Mouse (Mus musculus) hindlimb bud, embryonic 11.5 days (tissue): ENCODE results near the gene C2cd3.
"Not testable (repeated sequence)": the region's sequence is repeated elsewhere in the genome, so short reads cannot be mapped to it uniquely, and the experiment has no call there.

Source experiments
- DNase-seq: peaks from one replicate; pipeline ENCODE4 v3.0.0-alpha.2; 2012; ENCODE audit warnings: low read depth, low spot score; ENCODE audit errors: extremely low spot score

Gene C2cd3

DNA sequence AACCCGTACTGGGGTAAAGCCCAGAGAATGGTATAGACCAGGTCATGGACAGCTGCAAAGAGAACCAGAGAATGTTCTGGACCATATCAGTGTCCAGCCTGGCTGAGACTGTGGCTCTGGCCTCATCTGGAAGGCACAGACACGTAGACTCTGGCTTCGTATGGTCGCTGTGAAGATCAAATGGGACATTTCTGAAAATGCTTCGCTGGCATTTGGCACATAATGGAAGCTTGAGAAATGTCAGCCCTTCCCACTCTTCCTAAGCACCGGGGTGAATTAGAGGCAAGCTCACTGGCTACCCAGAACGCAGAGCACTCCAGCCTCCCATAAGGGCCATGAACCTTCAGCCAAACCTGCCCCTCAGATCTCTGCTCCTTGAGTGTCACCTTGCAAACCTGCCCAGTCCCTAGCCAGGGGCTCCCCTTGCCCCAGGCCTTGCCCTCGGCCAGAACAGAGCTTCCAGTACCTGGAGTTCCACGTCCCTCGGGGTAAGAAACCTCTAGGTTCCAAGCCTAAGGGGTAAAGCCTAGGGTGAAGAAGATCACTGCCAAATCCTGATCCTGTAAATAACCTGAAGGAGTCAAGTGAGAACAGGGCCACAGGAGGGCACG, 98.9 kb downstream of the C2cd3 start:
- no peak for DNase-seq

DNA sequence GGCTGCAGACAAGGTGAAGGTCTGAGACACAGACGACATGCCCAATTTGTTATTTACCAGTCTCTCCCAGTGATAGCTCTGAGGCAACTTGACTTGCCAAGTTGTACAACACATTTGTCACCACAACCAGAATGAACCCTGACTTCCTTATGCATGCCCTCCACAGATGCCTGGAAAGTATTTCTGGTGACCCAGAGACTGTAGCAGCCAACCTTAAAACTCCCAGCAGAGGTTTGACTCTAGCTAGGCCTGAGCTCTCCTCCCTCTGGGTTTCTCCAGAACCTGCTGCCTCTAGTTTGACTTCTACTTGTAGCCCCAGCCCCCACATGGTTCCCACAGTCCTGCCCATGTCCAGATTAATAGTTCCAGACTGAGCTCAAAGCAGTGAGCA, 99.4 kb downstream of the C2cd3 start:
- DNase-seq: no peak

DNA sequence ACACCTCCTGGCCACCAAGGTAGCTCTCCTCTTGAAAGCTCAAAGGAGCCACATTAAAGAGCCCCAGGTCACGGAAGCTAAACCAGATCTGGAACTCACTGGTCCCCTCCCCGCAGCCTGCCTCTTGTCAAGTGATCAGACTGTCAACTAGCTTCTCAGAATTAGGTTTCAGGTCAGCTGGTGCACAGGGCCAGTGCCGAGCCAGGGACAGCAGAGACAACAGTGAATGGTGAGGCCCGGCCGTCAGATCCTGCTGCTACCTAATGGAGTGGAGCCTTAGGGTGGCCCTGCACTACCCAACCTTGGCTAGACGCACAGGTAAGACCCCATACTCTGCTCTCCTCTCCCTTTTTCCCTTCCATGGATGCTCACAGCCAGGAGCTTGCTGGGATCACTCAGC, 100.7 kb downstream of the C2cd3 start, which contains the start of gene Ucp3:
Gene Ucp3 (plus strand): TSS at position 214 of the 400 bp plus-strand sequence.
- no peak for DNase-seq

DNA sequence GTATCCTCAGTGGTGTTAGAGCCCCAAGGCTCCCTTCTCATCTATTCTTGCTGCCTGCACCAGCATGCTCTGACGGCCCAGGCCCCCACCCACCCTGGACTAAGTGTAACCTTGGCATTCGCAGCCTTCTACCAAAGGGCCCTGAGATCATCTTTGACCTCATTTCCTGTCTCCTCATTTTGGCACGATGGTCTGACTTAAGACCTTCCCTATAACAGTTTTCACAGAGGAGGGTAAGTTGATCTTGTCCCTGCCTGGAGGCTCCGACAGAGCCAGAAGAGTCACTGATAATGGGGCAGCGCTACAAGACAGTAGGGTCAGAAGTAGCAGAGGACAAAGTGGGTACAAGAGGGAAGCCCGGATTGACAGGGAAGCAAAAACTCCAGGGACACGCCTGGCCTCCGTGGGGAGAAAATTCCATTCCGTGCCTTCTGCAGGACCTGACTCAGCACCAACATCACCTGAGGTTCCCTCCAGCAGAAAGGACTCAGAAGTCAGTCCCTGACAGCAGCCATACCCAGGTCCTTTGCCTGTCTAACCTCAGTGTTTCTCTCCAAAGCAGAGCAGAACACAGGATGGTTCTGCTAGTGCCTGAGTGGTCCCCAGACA, 101.9 kb downstream of the C2cd3 start:
- no peak for DNase-seq

DNA sequence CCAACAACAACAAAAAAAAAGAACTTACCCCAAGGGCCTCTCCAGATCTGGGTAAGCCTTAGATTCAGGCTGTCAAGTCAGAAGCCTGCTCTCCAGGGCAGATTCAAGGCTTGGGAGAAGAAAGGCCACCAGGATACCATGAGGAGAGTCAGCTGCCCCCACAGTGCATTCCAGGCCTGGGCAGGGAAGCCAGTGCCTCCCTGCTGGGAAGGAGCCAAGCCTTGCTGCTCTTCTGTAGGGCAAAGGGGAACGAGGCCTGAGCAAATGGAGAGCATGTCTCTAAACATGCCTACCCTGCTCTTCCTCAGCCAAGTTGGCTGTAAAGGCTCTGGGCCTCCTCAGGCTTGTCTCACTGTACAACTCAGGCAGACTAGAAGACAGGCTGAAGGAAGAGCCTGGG, 102.6 kb downstream of the C2cd3 start:
- no peak for DNase-seq

DNA sequence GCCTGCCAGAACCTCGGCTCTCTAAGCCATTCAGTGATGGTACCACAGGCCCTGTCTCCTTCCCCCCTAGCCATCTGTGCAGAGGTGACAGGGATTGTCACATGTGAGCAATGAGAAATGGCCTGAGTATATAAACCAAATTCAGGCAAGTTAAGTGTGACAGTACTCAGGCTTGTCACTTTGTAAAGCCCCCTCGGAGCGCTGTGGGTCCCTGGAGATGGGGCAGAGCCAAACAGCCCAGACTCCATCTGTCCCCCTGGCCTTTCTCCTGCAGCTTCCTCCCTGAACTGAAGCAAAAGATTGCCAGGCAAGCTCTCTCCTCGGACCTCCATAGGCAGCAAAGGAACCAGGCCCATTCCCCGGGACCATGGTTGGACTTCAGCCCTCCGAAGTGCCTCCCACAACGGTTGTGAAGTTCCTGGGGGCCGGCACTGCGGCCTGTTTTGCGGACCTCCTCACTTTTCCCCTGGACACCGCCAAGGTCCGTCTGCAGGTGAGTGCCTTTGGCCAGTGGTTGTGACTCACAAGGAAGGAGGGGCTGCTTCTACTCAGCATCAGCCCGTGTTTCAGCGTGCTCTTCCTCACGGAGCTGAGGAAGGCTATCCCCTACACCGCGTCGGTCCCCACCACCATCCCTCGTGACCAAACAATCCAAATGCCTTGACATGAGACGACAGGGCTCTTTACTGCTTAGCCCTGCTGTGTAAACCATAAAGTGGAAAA, 107.2 kb downstream of the C2cd3 start:
- DNase-seq: no peak

DNA sequence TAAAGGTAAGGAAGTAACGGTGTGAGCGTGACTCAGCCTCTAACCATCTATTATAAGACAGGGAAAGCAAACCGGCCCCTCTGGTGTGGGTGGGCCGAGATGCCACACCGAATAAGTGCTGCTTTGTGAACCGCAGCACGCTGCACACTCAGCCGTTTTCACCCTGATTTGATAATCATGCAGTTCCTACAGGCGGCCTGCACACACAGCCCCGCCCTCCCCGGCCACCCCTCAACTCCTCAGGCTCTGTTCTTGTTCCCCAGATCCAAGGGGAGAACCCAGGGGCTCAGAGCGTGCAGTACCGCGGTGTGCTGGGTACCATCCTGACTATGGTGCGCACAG, 107.8 kb downstream of the C2cd3 start:
- no peak for DNase-seq

DNA sequence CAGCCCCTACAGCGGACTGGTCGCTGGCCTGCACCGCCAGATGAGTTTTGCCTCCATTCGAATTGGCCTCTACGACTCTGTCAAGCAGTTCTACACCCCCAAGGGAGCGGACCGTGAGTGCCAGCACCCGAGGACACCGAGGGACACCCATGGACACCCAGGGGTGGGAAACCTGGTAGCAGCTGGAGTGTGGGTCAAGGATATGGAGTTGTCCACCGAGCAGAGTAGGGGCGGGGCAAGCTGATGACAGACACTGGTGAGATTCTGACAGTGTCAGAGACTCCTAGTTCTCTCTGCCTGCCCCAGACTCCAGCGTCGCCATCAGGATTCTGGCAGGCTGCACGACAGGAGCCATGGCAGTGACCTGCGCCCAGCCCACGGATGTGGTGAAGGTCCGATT, 108.1 kb downstream of the C2cd3 start:
- DNase-seq: no peak

DNA sequence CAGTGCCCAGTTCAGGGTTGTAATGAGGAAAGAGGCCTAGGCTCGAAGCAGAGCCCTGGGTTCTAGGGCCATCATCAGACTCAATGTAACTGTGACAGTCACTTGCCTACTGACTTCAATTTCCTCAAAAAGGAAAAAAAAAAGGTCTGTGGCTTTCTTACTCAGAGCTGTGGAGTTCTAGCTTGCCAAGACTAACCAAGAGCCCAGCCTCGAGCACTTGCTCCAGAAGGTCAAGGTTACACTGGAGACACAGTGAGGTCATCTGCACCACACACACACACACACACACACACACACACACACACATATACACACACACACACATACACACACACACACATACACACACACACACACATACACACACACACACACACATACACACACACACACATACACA, 110.0 kb downstream of the C2cd3 start:
- not testable (repeated sequence) for DNase-seq

DNA sequence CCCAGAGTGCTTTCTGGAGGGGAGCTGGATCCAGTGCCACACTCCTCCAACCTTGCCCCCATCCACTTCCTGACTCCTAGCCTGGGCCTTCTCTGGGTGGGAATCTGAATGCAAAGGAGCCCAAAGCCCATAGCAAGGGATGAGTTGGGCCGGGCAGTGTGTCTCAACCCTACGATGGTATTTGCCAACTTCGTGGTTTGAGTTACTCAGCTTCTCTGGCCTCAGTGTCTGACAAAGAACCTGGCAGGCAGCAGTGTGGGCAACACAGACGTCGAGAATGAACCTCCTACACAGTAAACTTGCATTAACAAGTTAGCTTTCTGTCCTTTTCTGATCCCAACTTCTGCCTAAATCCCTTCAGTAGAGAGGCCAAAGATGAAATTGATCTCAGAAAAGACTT, 112.5 kb downstream of the C2cd3 start:
- DNase-seq: no peak

DNA sequence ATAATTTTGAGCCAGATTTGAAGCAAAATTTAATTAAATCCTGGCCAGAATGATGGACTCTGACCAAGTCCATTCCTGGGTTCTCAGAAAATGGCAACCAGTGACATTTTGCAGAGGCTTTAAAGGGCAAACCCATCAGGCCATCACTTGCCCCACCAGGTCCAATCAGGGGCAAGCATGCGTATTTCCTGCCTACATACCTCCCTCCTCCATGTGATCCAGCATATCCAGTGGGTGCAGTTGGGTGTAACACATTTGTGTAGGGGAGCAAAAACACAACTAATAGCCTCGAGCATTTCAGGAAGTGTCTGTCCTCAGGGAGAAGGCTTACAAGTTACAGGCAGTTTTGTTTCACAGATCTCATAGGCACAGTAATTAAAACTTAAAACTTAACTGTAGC, 115.3 kb downstream of the C2cd3 start:
- DNase-seq: no peak

DNA sequence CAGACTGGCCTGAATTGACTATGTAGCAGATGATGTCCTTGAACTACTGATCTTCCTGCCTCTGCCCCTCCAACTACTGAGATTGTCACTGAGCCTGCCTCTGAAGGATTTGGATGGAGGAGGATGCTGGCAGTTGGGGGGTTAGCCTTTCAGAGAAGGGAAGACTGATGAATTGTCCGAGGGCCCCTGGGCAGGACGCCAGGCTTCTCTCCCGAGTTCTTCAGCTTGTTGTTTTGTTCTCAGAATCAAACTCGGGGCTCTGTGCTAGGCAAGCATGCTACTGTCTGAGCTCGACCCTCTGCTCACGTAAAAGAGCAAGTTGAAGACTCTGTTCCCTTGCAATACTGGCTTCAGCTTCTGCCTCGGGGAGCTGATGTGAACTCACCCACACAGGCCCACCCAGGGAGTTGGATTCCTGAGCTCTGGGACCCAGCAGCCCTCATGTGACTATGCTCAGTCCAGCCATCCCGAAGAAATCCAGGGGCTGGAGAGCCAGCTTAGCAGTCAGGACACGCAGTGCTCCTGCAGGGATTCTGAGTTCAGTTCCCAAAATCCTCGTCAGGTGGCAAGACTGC, 116.5 kb downstream of the C2cd3 start:
- no peak for DNase-seq

DNA sequence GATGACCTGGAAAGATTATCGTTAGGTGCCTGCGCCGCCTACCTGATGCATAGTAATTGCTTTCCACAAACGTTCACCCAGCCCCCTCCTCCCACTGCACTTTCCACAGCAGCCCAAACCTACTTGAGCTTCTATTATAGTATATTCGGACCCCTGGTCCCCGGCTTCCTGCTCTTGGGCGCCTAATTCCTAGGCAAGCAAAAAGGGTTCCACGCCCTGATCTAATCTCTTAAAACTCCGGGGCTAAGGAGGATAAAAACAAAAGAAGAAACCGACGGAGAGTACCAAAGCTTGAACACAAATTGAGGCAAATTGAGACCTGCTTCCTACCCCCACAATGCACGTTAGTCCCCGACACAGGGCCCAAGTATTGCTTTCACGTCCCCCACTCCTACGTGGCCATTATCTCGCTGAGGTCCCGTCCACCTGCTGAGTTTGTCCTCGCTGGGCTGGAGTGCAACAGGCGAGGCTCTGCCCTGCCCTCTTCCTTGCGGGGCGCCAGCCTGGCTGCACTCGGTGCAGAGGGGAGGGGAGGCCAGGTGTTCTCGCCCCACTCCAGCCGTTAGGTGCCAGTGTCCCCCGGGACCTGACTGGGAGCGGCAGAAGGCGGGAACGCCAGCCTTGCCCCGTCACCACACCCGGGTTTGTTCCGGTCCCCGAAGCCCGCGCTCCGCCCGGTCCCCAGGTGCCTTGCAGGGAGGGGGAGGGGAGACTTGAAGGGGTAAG, 120.5 kb downstream of the C2cd3 start:
- no peak for DNase-seq

DNA sequence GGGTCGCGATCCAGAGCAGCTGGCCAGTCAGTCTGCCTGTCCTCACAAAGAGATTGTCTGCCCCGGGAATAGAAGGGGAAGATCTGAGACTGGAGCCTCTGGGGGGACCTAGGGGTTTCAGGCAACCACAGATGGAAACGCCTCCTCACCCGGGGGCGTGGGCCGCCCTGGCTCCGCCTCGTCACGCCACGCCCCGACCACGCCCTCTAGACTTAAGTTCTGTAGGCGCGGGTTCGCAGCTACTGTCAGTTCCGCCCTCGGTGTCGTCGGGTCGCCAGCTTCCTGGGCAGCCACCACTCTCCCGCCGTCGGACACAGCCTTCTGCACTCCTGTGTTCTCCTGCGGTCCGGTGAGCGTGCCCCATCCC, 121.1 kb downstream of the C2cd3 start, which contains the start of gene Ucp2:
Gene Ucp2 (plus strand): TSS at position 221 of the 367 bp plus-strand sequence.
- no peak for DNase-seq

DNA sequence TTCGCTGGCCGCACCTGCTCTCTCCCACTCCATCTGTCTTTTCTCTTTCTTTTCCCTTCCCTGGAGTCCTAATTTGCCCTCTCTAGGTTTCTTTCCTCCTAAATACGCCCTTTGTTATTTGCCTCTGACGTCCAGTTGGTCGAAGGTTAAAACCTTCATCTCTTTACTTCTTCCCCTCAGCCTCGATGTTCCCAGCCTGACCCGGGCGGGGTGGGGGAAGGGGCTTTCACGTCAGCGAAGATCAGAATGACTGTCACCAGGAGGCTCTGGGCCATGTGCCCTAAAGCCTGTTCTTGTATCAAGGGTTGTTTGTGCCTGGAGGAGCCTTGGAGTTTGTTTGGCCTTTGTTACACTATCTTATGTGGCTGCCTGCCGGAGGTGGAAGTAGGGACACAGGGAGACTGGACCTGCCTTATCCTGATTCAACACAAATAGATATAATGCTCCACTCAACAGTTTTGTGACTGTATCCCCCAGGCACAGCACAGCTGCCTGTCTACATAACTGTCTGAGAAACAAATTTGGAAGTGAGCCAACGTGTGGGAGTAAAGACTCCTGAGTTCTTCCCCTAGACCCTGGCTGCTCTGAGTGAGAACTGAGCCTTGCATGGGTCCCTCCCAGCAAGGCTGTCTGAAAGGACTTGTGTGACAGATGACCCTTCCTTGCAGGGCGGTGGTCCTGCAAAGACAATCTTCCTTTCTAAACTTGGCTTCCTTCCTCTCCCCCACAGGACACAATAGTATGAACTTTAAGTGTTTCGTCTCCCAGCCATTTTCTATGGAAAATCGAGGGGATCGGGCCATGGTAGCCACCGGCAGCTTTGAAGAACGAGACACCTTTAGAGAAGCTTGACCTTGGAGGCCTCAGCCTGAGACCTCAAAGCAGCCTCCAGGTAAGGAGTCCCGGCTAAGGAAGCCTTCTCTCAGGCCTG, 121.7 kb downstream of the C2cd3 start:
- DNase-seq: no peak

DNA sequence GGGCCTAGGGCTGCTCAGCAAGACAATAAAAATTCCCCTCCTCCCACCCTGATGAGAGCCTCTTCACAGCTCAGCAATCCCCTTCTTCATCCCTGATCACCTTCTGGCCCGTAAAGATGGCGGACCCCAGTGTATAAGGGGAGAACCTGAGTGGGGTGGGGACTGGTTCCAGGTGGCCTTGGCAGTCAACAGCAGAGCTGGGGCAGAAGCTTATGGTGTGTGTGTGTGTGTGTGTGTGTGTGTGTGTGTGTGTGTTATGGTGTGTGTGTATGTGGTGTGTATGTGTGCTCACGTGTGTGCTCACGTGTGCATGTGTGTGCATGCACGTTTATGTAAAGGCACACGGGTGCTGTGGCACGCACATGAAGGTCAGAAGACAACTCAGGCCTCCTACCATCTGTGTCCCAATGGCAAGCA, 122.4 kb downstream of the C2cd3 start:
- DNase-seq: no peak

DNA sequence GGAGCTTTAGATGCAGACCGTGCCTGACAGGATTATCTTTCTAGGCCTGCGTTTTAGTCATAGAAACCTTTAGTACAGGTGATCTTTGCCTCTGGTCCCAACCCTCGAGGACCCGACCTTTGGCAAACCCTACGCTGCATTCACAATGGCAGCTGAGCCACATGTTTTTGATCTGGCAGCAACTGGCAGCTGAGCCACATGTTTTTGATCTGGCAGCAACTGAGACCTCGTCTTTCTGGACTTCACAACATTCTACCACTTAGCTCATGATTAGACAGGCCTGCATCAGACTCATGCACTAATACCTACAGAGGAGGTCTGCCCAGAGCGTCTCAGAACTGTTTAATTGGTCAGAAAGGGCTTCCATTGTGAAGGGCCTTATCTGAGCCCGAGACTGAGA, 123.0 kb downstream of the C2cd3 start:
- no peak for DNase-seq

DNA sequence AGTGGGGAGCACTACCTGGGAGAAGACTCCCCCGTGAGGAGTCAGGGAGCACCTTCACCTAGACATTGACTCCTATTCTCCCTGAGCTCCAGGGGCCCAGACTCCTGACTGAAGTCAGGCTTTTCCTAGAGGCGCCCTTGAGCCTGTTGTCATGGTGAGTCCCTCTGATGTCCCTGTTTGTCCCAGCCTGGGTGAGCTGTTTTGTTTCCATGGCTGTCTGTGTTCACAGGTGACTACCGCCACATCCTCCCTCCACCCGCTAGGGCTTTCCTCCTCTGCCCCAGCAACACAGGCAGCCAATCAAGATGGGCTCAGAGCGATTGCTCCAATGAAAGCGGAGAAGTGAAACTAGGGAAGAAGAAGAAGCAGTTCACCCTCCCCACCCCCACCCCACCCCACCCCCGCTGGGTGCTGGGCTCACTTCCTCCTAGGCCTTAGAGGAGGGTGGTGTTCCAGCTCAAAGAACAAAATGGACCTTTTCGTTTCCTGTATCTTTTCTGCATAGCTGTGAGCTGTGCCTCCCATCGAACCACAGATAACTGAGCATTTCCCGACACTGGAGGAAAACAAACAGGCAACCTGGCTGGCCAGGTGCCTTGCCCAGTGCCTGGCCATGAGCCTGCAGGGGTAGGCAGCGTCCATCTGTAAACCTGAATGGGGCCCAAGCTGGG, 123.7 kb downstream of the C2cd3 start:
- no peak for DNase-seq

DNA sequence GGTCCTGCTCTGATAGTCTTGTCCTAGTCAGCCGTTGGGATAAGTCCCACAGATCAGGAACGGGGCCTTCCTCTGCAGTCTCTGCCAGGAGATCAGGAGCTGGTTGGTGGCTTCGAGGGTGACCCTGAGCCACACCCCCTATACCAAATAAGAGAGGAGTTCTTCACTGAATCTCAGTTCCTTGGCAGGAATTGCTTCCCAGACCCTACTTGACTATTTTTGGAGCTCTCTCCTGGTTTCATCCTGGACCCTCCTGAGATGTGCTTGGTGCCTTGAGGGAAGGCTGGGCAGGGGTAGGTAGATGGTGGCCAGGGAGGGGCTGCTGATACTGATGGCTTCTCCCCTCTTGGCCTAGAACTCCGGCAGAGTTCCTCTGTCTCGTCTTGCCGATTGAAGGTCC, 124.3 kb downstream of the C2cd3 start:
- no peak for DNase-seq

DNA sequence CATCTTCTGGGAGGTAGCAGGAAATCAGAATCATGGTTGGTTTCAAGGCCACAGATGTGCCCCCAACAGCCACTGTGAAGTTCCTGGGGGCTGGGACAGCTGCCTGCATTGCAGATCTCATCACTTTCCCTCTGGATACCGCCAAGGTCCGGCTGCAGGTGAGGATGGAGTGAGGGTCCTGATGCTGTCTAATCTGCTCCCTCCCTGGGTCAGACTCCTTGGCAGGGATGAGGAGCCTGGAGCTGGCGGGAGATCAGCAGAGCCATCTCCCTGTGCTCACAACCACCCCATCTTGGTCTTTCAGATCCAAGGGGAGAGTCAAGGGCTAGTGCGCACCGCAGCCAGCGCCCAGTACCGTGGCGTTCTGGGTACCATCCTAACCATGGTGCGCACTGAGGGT, 124.8 kb downstream of the C2cd3 start:
- DNase-seq: no peak
